Mouse (Mus musculus): Measurements from ENCODE around the gene Cdk17.

DNA sequence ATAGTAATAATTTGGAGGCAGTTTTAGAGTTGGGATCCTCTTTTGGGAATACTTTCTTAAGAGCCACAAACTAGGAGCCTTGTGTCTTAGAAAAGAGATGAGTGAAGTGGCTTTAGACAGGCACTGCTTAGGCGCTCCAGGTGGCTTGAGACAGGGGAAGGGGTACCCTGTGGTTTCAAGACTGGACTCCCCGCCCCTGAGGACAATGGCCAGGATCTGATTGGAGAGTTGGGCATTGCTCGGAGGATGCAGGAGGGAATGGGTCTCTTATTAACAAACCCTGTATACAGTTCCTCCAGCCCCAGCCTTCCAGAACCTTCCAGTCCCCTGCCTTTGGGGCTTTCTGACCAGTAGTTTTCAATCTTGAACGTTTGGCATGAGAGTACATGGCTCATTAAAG, 150.9 kb downstream of the Cdk17 start:
- TF ChIP-seq GATA1 (IDR thresholded peaks at IDR 0.05; ENCODE audit: borderline replicate concordance, low read length), result no peak
- no peak for TF ChIP-seq FLI1 (IDR thresholded peaks at IDR 0.05; ENCODE audit: low read length)
